Mouse (Mus musculus) liver, embryonic 14.5 days (tissue): ENCODE measurements around the gene Daglb.
"Not testable (repeated sequence)": the region's sequence is repeated elsewhere in the genome, so short reads cannot be mapped to it uniquely, and the experiment has no call there.

Experiments used
- CTCF ChIP-seq: IDR thresholded peaks from 2 replicates; pipeline ENCODE4 v1.5.1; 2016; ENCODE audit warnings: antibody characterized with exemption, low read depth, control low read depth
- EP300 ChIP-seq: IDR thresholded peaks from 2 replicates; pipeline ENCODE4 v1.6.1; 2016; ENCODE audit warnings: antibody characterized with exemption, low read depth

GRCm38 (mm10) chr5:143500711-143501110 lies 36.3 kb downstream of the Daglb start:
- TF ChIP-seq CTCF, EP300: not testable (repeated sequence)
